In the genomic region with DNA sequence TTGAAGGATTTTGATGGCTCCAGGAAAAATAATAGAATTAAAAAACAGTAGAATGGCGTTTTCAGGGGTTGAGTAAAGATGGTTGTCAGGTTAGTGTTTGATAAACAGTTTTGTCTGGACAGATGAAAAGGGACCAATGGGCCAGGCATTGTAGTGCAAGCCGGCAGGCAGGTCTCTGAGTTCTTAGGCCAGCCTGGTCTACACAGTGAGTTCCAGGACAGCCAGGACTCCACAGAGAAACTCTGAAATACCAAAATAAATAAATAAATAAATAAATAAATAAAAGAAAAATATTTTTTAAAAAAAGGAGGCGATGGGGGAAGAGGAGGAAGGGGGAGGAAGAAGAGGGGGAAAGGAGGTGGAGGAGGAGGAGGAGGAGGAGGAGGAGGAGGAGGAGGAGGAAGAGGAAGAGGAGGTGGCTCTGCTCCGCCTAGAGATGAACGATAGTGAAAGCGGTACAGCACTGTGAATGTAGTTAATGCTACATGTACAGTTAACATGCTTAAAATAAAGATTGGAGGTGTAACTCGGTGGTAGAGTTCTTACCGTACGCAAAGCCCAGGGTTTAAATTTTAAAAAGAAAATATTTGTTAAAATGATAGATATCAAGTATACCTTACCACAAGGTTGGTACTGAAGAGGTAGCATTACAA, we compare ENCODE assay signal across 8 mouse cellular contexts. TPM values are rescaled to one million over a fixed set of nuclear protein-coding genes. Genes with fewer than 3 reads are reported as not detected.
DNase-seq lines count a peak whose midpoint lies in the region; ATAC-seq and TF ChIP-seq lines count a peak whose summit lies in the region.

No protein-coding gene starts in this region.

- no peaks in the 10 kb centered on the region for H3K79me2 ChIP-seq in macrophage (ENCODE audit: inconsistent target)

- H3K27ac ChIP-seq in heart, embryonic 12.5 days (ENCODE audit: poor library complexity, severe bottlenecking), result no peak overlapping the region
- H3K27ac ChIP-seq in ES-Bruce4 (ENCODE audit: insufficient read depth, low read length), result no peak overlapping the region
- H3K27ac ChIP-seq in hindbrain, embryonic 13.5 days, result no peak overlapping the region
- no peak overlapping the region for H3K27ac ChIP-seq in macrophage

- H3K36me3 ChIP-seq in heart, embryonic 12.5 days, result no peaks in the 10 kb centered on the region
- H3K36me3 ChIP-seq in ES-Bruce4 (ENCODE audit: control insufficient read depth, insufficient read depth, low read length, poor library complexity, severe bottlenecking) (no peaks in the 10 kb centered on the region), macrophage (ENCODE audit: inconsistent target) (no peaks in the 10 kb centered on the region)
- H3K36me3 ChIP-seq in hindbrain, embryonic 13.5 days, result no peaks in the 10 kb centered on the region

- H3K9me3 ChIP-seq in heart, embryonic 12.5 days (replicated peaks), result no peaks in the 10 kb centered on the region
- no peaks in the 10 kb centered on the region for H3K9me3 ChIP-seq in ES-Bruce4 (replicated peaks; ENCODE audit: control insufficient read depth, insufficient read depth, low read length, poor library complexity, severe bottlenecking)
- no peaks in the 10 kb centered on the region for H3K9me3 ChIP-seq in hindbrain, embryonic 13.5 days

- no peak for TF ChIP-seq EP300 in ES-Bruce4 (IDR thresholded peaks at IDR 0.05; ENCODE audit: insufficient read depth, low read depth, low read length)

- H3K27me3 ChIP-seq in heart, embryonic 12.5 days (replicated peaks), result 0 out of 2 replicates have a peak, but pooled peaks cover 7% of the 10 kb centered on the region
- 0 out of 2 replicates have a peak, but pooled peaks cover 3% of the 10 kb centered on the region for H3K27me3 ChIP-seq in ES-Bruce4 (ENCODE audit: control insufficient read depth, insufficient read depth, low read length, poor library complexity, severe bottlenecking)
- peaks cover 21% of the 10 kb centered on the region for H3K27me3 ChIP-seq in hindbrain, embryonic 13.5 days

- peak overlapping the region; percentile 67 for H3K4me2 ChIP-seq in heart, embryonic 12.5 days
- peak overlapping the region; percentile 60 for H3K4me2 ChIP-seq in hindbrain, embryonic 13.5 days

- peak overlapping the region; percentile 39 for H3K4me3 ChIP-seq in heart, embryonic 12.5 days
- H3K4me3 ChIP-seq in ES-Bruce4 (ENCODE audit: low read depth, low read length), result peak overlapping the region; percentile 90
- H3K4me3 ChIP-seq in hindbrain, embryonic 13.5 days, result peak overlapping the region; percentile 54
- peak overlapping the region; percentile 78 for H3K4me3 ChIP-seq in macrophage (ENCODE audit: inconsistent target)

- no peak for TF ChIP-seq POLR2A in ES-Bruce4 (IDR thresholded peaks at IDR 0.05; ENCODE audit: insufficient read depth, low read length)

- ATAC-seq in heart, embryonic 12.5 days (ENCODE audit: insufficient number of reproducible peaks, low FRiP score), result no peak
- ATAC-seq in hindbrain, embryonic 13.5 days (ENCODE audit: low FRiP score), result no peak
- ATAC-seq in granulocyte monocyte progenitor cell, adult 5-6 weeks (replicated peaks; ENCODE audit: poor library complexity, severe bottlenecking), result no peak

- no peak for DNase-seq in heart, adult 8-10 months (ENCODE audit: low spot score)
- no peak for DNase-seq in urinary bladder, postnatal 4 days (ENCODE audit: low spot score in 2 of 2)
- no peak for DNase-seq in gastrocnemius, adult 18-20 months (ENCODE audit: low spot score)

- no peak overlapping the region for H3K9ac ChIP-seq in heart, embryonic 12.5 days
- H3K9ac ChIP-seq in ES-Bruce4 (ENCODE audit: low read depth, poor library complexity, severe bottlenecking), result no peak overlapping the region
- H3K9ac ChIP-seq in hindbrain, embryonic 13.5 days, result no peak overlapping the region

- peaks cover 10% of the 10 kb centered on the region for H3K4me1 ChIP-seq in heart, embryonic 12.5 days (replicated peaks)
- H3K4me1 ChIP-seq in ES-Bruce4 (ENCODE audit: control insufficient read depth, insufficient read depth, low read length), result no peaks in the 10 kb centered on the region
- H3K4me1 ChIP-seq in hindbrain, embryonic 13.5 days (replicated peaks), result peaks cover 7% of the 10 kb centered on the region; the same call in 1 of the 2 replicates

- TF ChIP-seq CTCF in ES-Bruce4 (IDR thresholded peaks at IDR 0.05; ENCODE audit: low read depth, low read length), result no peak

- 37% methylated on average over 8 of the region's 9 CpGs for WGBS in heart, embryonic 12.5 days
- WGBS in hindbrain, embryonic 13.5 days, result 46% methylated on average over 9 of the region's 9 CpGs
- WGBS in macrophage (ENCODE audit: missing documents), result 10% methylated on average over 8 of the region's 9 CpGs

RNA-seq across cellular contexts. Expression of a gene that starts 6.7 kb away (rescaled TPM):
- 3.3 and 5.3 TPM in 2 replicates for polyA plus RNA-seq in heart, embryonic 12.5 days (2016; fragmentation: Nextera tagmentation; extraction: Ambion mirVana)
- total RNA-seq in heart, adult 8-10 months (2022), result 1 to 10 TPM; 1.6 to 5.4 (median 3.7) TPM
- polyA plus RNA-seq in ES-Bruce4 (2011; ENCODE audit: insufficient read depth, insufficient read length, low read depth, missing spikeins), result 88.5 and 95.4 TPM in 2 replicates
- 2.8 and 4.4 TPM in 2 replicates for polyA plus RNA-seq in hindbrain, embryonic 13.5 days (2015; fragmentation: Nextera tagmentation; extraction: Ambion mirVana)
- 1 to 10 TPM in 4 of 26 experiments, under 1 TPM in 1, not detected in 21; 0.98 to 1.4 (median 1.3) TPM for total RNA-seq in macrophage (2018; cell fraction: chromatin; rRNA removed)
- total RNA-seq in macrophage (2018; cell fraction: cytosol; rRNA removed), result 1 to 10 TPM in 21 of 26 experiments, under 1 TPM in 5; 0.47 to 2.3 (median 1.5) TPM
- total RNA-seq in macrophage (2018; cell fraction: nucleus; rRNA removed), result 1 to 10 TPM in 3 of 26 experiments, under 1 TPM in 10, not detected in 13; 0.40 to 5.6 (median 0.67) TPM
- polyA plus RNA-seq in macrophage (2018), result 0.75 to 2.7 TPM (median 1.7 TPM) in 3 replicates
- 2.9 and 10.5 TPM in 2 replicates for total RNA-seq in granulocyte monocyte progenitor cell, adult 5-6 weeks (2014; fragmentation: Nextera tagmentation)
- 14.2 and 35.9 TPM in 2 replicates for total RNA-seq in granulocyte monocyte progenitor cell, adult 5-6 weeks (2017)
- total RNA-seq in gastrocnemius, adult 18-20 months (2021), result 1 to 10 TPM; 1.8 to 2.5 TPM

RNA-seq across cellular contexts. Expression of a gene that starts 7.3 kb away (rescaled TPM):
- polyA plus RNA-seq in heart, embryonic 12.5 days (2016; fragmentation: Nextera tagmentation; extraction: Ambion mirVana), result 0.39 and 0.52 TPM in 2 replicates
- total RNA-seq in heart, adult 8-10 months (2022), result 10 to 100 TPM; 15.6 to 31.7 (median 17.5) TPM
- polyA plus RNA-seq in ES-Bruce4 (2011; ENCODE audit: insufficient read depth, insufficient read length, low read depth, missing spikeins) (8.1 and 8.7 TPM in 2 replicates), macrophage (2018) (1.1 to 1.4 TPM (median 1.2 TPM) in 3 replicates)
- 1.0 and 2.8 TPM in 2 replicates for polyA plus RNA-seq in hindbrain, embryonic 13.5 days (2015; fragmentation: Nextera tagmentation; extraction: Ambion mirVana)
- total RNA-seq in macrophage (2018; cell fraction: chromatin; rRNA removed), result 10 to 100 TPM in 12 of 26 experiments, 1 to 10 TPM in 14; 2.1 to 26.6 (median 9.3) TPM
- 1 to 10 TPM in 20 of 26 experiments, under 1 TPM in 6; 0.29 to 2.5 (median 1.3) TPM for total RNA-seq in macrophage (2018; cell fraction: cytosol; rRNA removed)
- 10 to 100 TPM in 3 of 26 experiments, 1 to 10 TPM in 23; 1.7 to 11.6 (median 5.5) TPM for total RNA-seq in macrophage (2018; cell fraction: nucleus; rRNA removed)
- not detected in 2 replicates for total RNA-seq in granulocyte monocyte progenitor cell, adult 5-6 weeks (2014; fragmentation: Nextera tagmentation)
- total RNA-seq in granulocyte monocyte progenitor cell, adult 5-6 weeks (2017), result 0.30 and 0.41 TPM in 2 replicates
- 10 to 100 TPM; 34.7 to 41.9 TPM for total RNA-seq in gastrocnemius, adult 18-20 months (2021)

RNA-seq across cellular contexts. Expression of a gene that starts 16.1 kb away (rescaled TPM):
- polyA plus RNA-seq in heart, embryonic 12.5 days (2016; fragmentation: Nextera tagmentation; extraction: Ambion mirVana), result 4.3 and 4.4 TPM in 2 replicates
- 10 to 100 TPM; 22.2 to 28.9 (median 23.8) TPM for total RNA-seq in heart, adult 8-10 months (2022)
- polyA plus RNA-seq in ES-Bruce4 (2011; ENCODE audit: insufficient read depth, insufficient read length, low read depth, missing spikeins) (29.6 and 32.2 TPM in 2 replicates), macrophage (2018) (40.1 to 48.8 TPM (median 47.2 TPM) in 3 replicates)
- polyA plus RNA-seq in hindbrain, embryonic 13.5 days (2015; fragmentation: Nextera tagmentation; extraction: Ambion mirVana), result 7.5 TPM in 2 replicates
- total RNA-seq in macrophage (2018; cell fraction: chromatin; rRNA removed), result 100 to 1,000 TPM in 17 of 26 experiments, 10 to 100 TPM in 9; 20.6 to 250 (median 130) TPM
- total RNA-seq in macrophage (2018; cell fraction: cytosol; rRNA removed), result 10 to 100 TPM; 16.9 to 87.7 (median 65.3) TPM
- 100 to 1,000 TPM in 10 of 26 experiments, 10 to 100 TPM in 16; 25.6 to 136 (median 96.6) TPM for total RNA-seq in macrophage (2018; cell fraction: nucleus; rRNA removed)
- 17.1 and 24.2 TPM in 2 replicates for total RNA-seq in granulocyte monocyte progenitor cell, adult 5-6 weeks (2014; fragmentation: Nextera tagmentation)
- 39.4 and 50.8 TPM in 2 replicates for total RNA-seq in granulocyte monocyte progenitor cell, adult 5-6 weeks (2017)
- 10 to 100 TPM; 15.7 to 22.6 TPM for total RNA-seq in gastrocnemius, adult 18-20 months (2021)

RNA-seq across cellular contexts. Expression of a gene that starts 33.1 kb away (rescaled TPM):
- polyA plus RNA-seq in heart, embryonic 12.5 days (2016; fragmentation: Nextera tagmentation; extraction: Ambion mirVana), result 397 and 428 TPM in 2 replicates
- total RNA-seq in heart, adult 8-10 months (2022), result 100 to 1,000 TPM; 385 to 495 (median 425) TPM
- polyA plus RNA-seq in ES-Bruce4 (2011; ENCODE audit: insufficient read depth, insufficient read length, low read depth, missing spikeins) (2,044 and 2,161 TPM in 2 replicates), macrophage (2018) (321 to 741 TPM (median 672 TPM) in 3 replicates)
- 444 and 448 TPM in 2 replicates for polyA plus RNA-seq in hindbrain, embryonic 13.5 days (2015; fragmentation: Nextera tagmentation; extraction: Ambion mirVana)
- total RNA-seq in macrophage (2018; cell fraction: chromatin; rRNA removed), result 100 to 1,000 TPM in 23 of 26 experiments, 10 to 100 TPM in 3; 65.6 to 268 (median 152) TPM
- 100 to 1,000 TPM; 274 to 584 (median 379) TPM for total RNA-seq in macrophage (2018; cell fraction: cytosol; rRNA removed)
- total RNA-seq in macrophage (2018; cell fraction: nucleus; rRNA removed), result 100 to 1,000 TPM; 112 to 309 (median 144) TPM
- total RNA-seq in granulocyte monocyte progenitor cell, adult 5-6 weeks (2014; fragmentation: Nextera tagmentation), result 2,229 and 2,435 TPM in 2 replicates
- 1,577 and 1,773 TPM in 2 replicates for total RNA-seq in granulocyte monocyte progenitor cell, adult 5-6 weeks (2017)
- total RNA-seq in gastrocnemius, adult 18-20 months (2021), result 100 to 1,000 TPM; 383 to 411 TPM

RNA-seq across cellular contexts. Expression of a gene that starts 38.3 kb away (rescaled TPM):
- 7.6 and 7.7 TPM in 2 replicates for polyA plus RNA-seq in heart, embryonic 12.5 days (2016; fragmentation: Nextera tagmentation; extraction: Ambion mirVana)
- 10 to 100 TPM; 11.7 to 13.3 (median 12.1) TPM for total RNA-seq in heart, adult 8-10 months (2022)
- polyA plus RNA-seq in ES-Bruce4 (2011; ENCODE audit: insufficient read depth, insufficient read length, low read depth, missing spikeins), result 18.5 and 20.1 TPM in 2 replicates
- polyA plus RNA-seq in hindbrain, embryonic 13.5 days (2015; fragmentation: Nextera tagmentation; extraction: Ambion mirVana), result 2.7 and 2.8 TPM in 2 replicates
- 100 to 1,000 TPM in 15 of 26 experiments, 10 to 100 TPM in 11; 20.5 to 641 (median 175) TPM for total RNA-seq in macrophage (2018; cell fraction: chromatin; rRNA removed)
- 100 to 1,000 TPM; 128 to 783 (median 543) TPM for total RNA-seq in macrophage (2018; cell fraction: cytosol; rRNA removed)
- total RNA-seq in macrophage (2018; cell fraction: nucleus; rRNA removed), result 100 to 1,000 TPM in 18 of 26 experiments, 10 to 100 TPM in 8; 75.1 to 591 (median 408) TPM
- polyA plus RNA-seq in macrophage (2018), result 118 to 323 TPM (median 130 TPM) in 3 replicates
- 27.7 and 45.0 TPM in 2 replicates for total RNA-seq in granulocyte monocyte progenitor cell, adult 5-6 weeks (2014; fragmentation: Nextera tagmentation)
- total RNA-seq in granulocyte monocyte progenitor cell, adult 5-6 weeks (2017), result 22.1 and 23.6 TPM in 2 replicates
- total RNA-seq in gastrocnemius, adult 18-20 months (2021), result 10 to 100 TPM; 12.9 to 15.7 TPM

Comparison
In these comparisons a context has a peak if more than half of its experiments do, and no peak if none do; other contexts are left out.
1. H3K4me3 ChIP-seq: peak in every context shown above with its lines; median percentile 90 in ES-Bruce4; 78 in macrophage; 54 in hindbrain, embryonic 13.5 days; 39 in heart, embryonic 12.5 days.
2. RNA of a gene that starts 6.7 kb away (polyA plus RNA-seq): 88.5 to 95.4 TPM in ES-Bruce4; 3.3 to 5.3 TPM in heart, embryonic 12.5 days, 2.8 to 4.4 TPM in hindbrain, embryonic 13.5 days and 0.75 to 2.7 TPM in macrophage; every median in the first group is over 10 times any median in the second.